Mouse (Mus musculus): Measurements from ENCODE around the gene Fcho1. TPM values are rescaled to one million over a fixed set of nuclear protein-coding genes. Genes with fewer than 3 reads are reported as not detected.

Fcho1 gene
- total RNA-seq, 2 experiments from 2014 or later: 62.4 to 76.7 TPM

- no peak for ATAC-seq (replicated peaks; ENCODE audit: poor library complexity, severe bottlenecking)
Measured at GRCm38 (mm10) chr8:71667256-71667655, 58.3 kb downstream of the Fcho1 start.

DNA sequence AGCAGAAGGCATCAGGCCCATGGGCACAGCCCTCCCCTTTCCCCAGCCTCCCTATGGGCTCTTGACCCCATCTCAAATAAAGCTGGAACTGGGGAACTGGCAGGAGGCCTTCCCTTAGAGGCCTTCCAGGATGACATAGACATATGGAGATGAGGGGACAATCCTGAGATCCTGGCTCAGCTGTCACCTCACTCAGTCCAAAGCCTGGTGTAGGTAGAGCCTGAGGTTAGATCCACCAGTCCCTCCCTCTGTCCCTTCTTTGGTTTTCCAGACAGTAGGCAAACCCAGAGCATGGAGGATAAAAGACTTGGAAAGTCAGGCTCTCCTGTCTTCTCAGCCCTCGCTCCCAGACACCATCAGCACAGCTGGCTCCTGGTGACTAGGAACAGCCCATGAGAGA is 58.7 kb downstream of the Fcho1 start:
- ATAC-seq (replicated peaks; ENCODE audit: poor library complexity, severe bottlenecking): no peak

DNA sequence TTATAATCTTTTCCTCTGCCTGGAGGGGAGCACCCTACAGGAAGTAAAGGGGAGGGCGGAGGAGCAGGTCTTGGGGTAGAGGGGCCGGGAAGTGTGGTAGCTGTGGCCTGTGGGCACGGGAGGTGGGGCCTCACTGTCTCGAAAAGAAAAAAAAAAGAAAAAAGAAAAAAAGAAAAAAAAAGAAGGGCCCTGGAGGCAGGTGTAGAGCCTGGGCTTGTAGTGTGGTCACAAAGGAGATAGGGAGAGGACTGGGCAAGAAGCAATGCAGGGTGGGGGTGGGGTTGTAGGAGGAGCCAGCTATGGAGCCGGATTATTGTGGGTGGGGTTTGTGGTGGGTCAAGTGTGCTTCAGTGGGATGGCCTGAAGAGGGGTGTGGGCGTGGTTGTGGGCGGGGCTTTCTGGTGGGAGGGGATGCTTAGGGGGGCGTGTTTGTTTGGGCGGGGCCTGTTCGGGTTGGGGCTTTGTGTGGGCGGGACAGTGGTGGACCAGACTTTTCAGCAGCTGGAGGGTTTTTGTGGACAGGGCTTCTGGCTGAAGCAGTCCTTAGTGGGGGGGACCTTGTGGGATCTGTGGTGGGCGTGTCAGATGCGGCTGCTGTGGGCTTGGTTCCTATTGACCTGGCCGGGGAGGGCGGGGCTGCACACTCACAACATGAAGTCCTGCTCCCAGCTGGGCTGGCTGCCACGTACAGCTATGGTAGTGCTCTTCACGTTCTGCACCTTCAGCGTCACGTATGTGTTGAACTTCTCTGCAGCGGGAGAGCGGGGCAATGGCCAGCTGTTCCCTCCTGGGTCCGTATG is 60.0 kb downstream of the Fcho1 start:
- ATAC-seq (replicated peaks; ENCODE audit: poor library complexity, severe bottlenecking): peak; percentile 63

GRCm38 (mm10) chr8:71660325-71661120 is 65.0 kb downstream of the Fcho1 start:
- ATAC-seq (replicated peaks; ENCODE audit: poor library complexity, severe bottlenecking): peak; percentile 52

DNA sequence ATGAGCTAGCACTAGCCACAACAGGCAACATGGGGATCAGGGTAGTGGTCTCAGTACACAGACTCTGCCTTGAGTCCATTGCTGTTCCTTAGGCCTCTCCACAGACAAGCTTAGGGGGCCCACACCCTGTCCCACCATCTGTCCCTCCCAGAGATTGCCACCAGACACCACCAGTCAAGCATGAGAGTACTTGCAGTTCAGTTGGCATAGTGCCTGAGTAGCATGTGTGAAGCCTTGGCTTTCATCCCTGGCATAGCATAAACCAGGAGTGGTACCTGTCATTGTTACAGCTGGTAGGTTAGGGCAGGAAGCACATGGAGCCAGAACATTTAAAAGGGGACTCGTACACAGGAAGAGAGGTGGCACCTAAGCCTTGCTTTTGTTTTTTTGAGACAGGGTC is 65.8 kb downstream of the Fcho1 start:
- no peak for ATAC-seq (replicated peaks; ENCODE audit: poor library complexity, severe bottlenecking)

- ATAC-seq (replicated peaks; ENCODE audit: poor library complexity, severe bottlenecking): no peak
Measured at GRCm38 (mm10) chr8:71658515-71659049, 66.9 kb downstream of the Fcho1 start.

Other genes starting within 250 kb of the Fcho1 start
- 0.43 and 2.5 TPM in 2 replicates for gene Ano8, start 239.8 kb downstream of the Fcho1 start, total RNA-seq (2014; fragmentation: Nextera tagmentation)
- gene Ano8, start 239.8 kb downstream of the Fcho1 start, total RNA-seq (2017): 1.9 and 4.5 TPM in 2 replicates
- 3.5 and 12.4 TPM in 2 replicates for gene Gtpbp3, start 237.6 kb downstream of the Fcho1 start, total RNA-seq (2014; fragmentation: Nextera tagmentation)
- 13.5 and 21.5 TPM in 2 replicates for gene Gtpbp3, start 237.6 kb downstream of the Fcho1 start, total RNA-seq (2017)
- not detected in 2 replicates for gene Plvap, start 214.0 kb downstream of the Fcho1 start, total RNA-seq (2014; fragmentation: Nextera tagmentation)
- gene Plvap, start 214.0 kb downstream of the Fcho1 start, total RNA-seq (2017): 0.10 and 0.43 TPM in 2 replicates
- gene Ccdc194, start 200.0 kb downstream of the Fcho1 start, total RNA-seq (2014; fragmentation: Nextera tagmentation): not detected in 2 replicates
- not detected in 2 replicates for gene Ccdc194, start 200.0 kb downstream of the Fcho1 start, total RNA-seq (2017)
- gene Bst2, start 188.3 kb downstream of the Fcho1 start, total RNA-seq (2014; fragmentation: Nextera tagmentation): 47.0 and 55.7 TPM in 2 replicates
- 49.1 and 58.3 TPM in 2 replicates for gene Bst2, start 188.3 kb downstream of the Fcho1 start, total RNA-seq (2017)
- gene Mvb12a, start 182.8 kb downstream of the Fcho1 start, total RNA-seq (2014; fragmentation: Nextera tagmentation): 50.2 and 64.1 TPM in 2 replicates
- 55.0 and 56.6 TPM in 2 replicates for gene Mvb12a, start 182.8 kb downstream of the Fcho1 start, total RNA-seq (2017)
- not detected in 2 replicates for gene Tmem221, start 166.8 kb downstream of the Fcho1 start, total RNA-seq (2014; fragmentation: Nextera tagmentation)
- not detected in 2 replicates for gene Tmem221, start 166.8 kb downstream of the Fcho1 start, total RNA-seq (2017)
- not detected in 2 replicates for gene Nxnl1, start 159.1 kb downstream of the Fcho1 start, total RNA-seq (2014; fragmentation: Nextera tagmentation)
- gene Nxnl1, start 159.1 kb downstream of the Fcho1 start, total RNA-seq (2017): 0.36 TPM in 1 of 2 replicates, not detected in the other
- gene Slc27a1, start 156.8 kb downstream of the Fcho1 start, total RNA-seq (2014; fragmentation: Nextera tagmentation): 7.8 and 10.2 TPM in 2 replicates
- 3.3 and 6.2 TPM in 2 replicates for gene Slc27a1, start 156.8 kb downstream of the Fcho1 start, total RNA-seq (2017)
- gene Pgls, start 133.5 kb downstream of the Fcho1 start, total RNA-seq (2014; fragmentation: Nextera tagmentation): 143 and 180 TPM in 2 replicates
- gene Pgls, start 133.5 kb downstream of the Fcho1 start, total RNA-seq (2017): 155 and 185 TPM in 2 replicates
- gene Fam129c, start 128.1 kb downstream of the Fcho1 start, total RNA-seq (2014; fragmentation: Nextera tagmentation): 11.6 and 11.7 TPM in 2 replicates
- gene Fam129c, start 128.1 kb downstream of the Fcho1 start, total RNA-seq (2017): 0.69 and 6.1 TPM in 2 replicates
- 93.8 and 107 TPM in 2 replicates for gene Colgalt1, start 114.7 kb downstream of the Fcho1 start, total RNA-seq (2014; fragmentation: Nextera tagmentation)
- 77.1 and 84.4 TPM in 2 replicates for gene Colgalt1, start 114.7 kb downstream of the Fcho1 start, total RNA-seq (2017)
- gene Unc13a, start 54.0 kb downstream of the Fcho1 start, total RNA-seq (2014; fragmentation: Nextera tagmentation): 0.60 TPM in 1 of 2 replicates, not detected in the other
- gene Unc13a, start 54.0 kb downstream of the Fcho1 start, total RNA-seq (2017): 0.04 and 1.8 TPM in 2 replicates
- 10.9 and 17.5 TPM in 2 replicates for gene Jak3, start 49.4 kb downstream of the Fcho1 start, total RNA-seq (2014; fragmentation: Nextera tagmentation)
- gene Jak3, start 49.4 kb downstream of the Fcho1 start, total RNA-seq (2017): 7.2 and 8.1 TPM in 2 replicates
- gene Insl3, start 36.5 kb downstream of the Fcho1 start, total RNA-seq (2014; fragmentation: Nextera tagmentation): 14.1 and 16.3 TPM in 2 replicates
- 1.2 and 4.4 TPM in 2 replicates for gene Insl3, start 36.5 kb downstream of the Fcho1 start, total RNA-seq (2017)
- 1.4 TPM in 1 of 2 replicates, not detected in the other for gene B3gnt3, start 23.9 kb downstream of the Fcho1 start, total RNA-seq (2014; fragmentation: Nextera tagmentation)
- 0.39 TPM in 1 of 2 replicates, not detected in the other for gene B3gnt3, start 23.9 kb downstream of the Fcho1 start, total RNA-seq (2017)
- gene Zfp709, start 156.3 kb upstream of the Fcho1 start, total RNA-seq (2014; fragmentation: Nextera tagmentation): 6.2 and 11.9 TPM in 2 replicates
- gene Zfp709, start 156.3 kb upstream of the Fcho1 start, total RNA-seq (2017): 8.3 and 9.8 TPM in 2 replicates
- 2.5 and 4.3 TPM in 2 replicates for gene Zfp882, start 182.9 kb upstream of the Fcho1 start, total RNA-seq (2014; fragmentation: Nextera tagmentation)
- 6.1 and 6.6 TPM in 2 replicates for gene Zfp882, start 182.9 kb upstream of the Fcho1 start, total RNA-seq (2017)
- 10.4 and 15.0 TPM in 2 replicates for gene Zfp617, start 182.9 kb upstream of the Fcho1 start, total RNA-seq (2014; fragmentation: Nextera tagmentation)
- gene Zfp617, start 182.9 kb upstream of the Fcho1 start, total RNA-seq (2017): 11.2 and 12.1 TPM in 2 replicates
- 34.4 and 35.7 TPM in 2 replicates for gene Zfp961, start 225.3 kb upstream of the Fcho1 start, total RNA-seq (2014; fragmentation: Nextera tagmentation)
- gene Zfp961, start 225.3 kb upstream of the Fcho1 start, total RNA-seq (2017): 23.0 and 31.3 TPM in 2 replicates